In the genomic region with DNA sequence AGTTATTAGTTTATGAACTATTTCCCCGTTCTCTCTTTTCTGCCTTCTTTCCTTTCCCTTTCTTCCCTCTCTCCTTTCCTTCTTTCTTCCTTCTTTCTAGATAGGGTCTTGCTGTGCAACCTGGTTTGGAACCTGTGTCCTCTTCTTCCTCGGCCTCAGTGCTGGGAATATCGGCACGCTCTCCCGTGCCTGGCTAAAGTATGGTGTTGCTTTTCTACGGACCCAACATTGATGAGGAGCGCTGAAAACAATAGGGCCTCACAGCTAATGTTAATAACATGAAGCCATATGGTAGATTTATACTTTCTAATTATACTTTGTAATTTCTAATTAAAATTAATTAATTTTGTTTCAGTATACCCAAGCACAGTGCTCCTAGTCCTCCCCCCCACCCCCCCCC, we compare ENCODE assay signal across 13 mouse cellular contexts. TPM values are rescaled to one million over a fixed set of nuclear protein-coding genes. Genes with fewer than 3 reads are reported as not detected.
DNase-seq lines count a peak whose midpoint lies in the region; ATAC-seq and TF ChIP-seq lines count a peak whose summit lies in the region.
"Had no signal": no experiment of that assay in that cellular context is flagged by ENCODE, and none has a peak within 500 bp of the region (broad histone marks: within the 10 kb centered on the region; RNA-seq: fewer than 3 reads in every experiment).

No protein-coding gene starts in this region.

- 93% methylated on average over 7 of the region's 7 CpGs for WGBS in heart, embryonic 13.5 days
- 89% methylated on average over 7 of the region's 7 CpGs for WGBS in liver, adult 2 months
- 67% methylated on average over 7 of the region's 7 CpGs for WGBS in hindbrain, embryonic 16.5 days
- WGBS in liver, embryonic 16.5 days (ENCODE audit: insufficient replicate concordance), result 93% methylated on average over 7 of the region's 7 CpGs
- 98% methylated on average over 7 of the region's 7 CpGs for WGBS in thymus, adult 2 months

- no peaks in the 10 kb centered on the region for H3K27me3 ChIP-seq in heart, embryonic 13.5 days (replicated peaks)
- no peaks in the 10 kb centered on the region for H3K27me3 ChIP-seq in liver, adult 2 months (ENCODE audit: control insufficient read depth, insufficient read depth, low read length)
- no peaks in the 10 kb centered on the region for H3K27me3 ChIP-seq in hindbrain, embryonic 16.5 days (replicated peaks; ENCODE audit: control insufficient read depth, insufficient read depth, low read length)
- H3K27me3 ChIP-seq in liver, embryonic 16.5 days (ENCODE audit: control insufficient read depth, insufficient read depth, low read depth, low read length), result no peaks in the 10 kb centered on the region
- H3K27me3 ChIP-seq in thymus, adult 2 months (ENCODE audit: control insufficient read depth, insufficient read depth, low read length), result no peaks in the 10 kb centered on the region

- peaks cover 17% of the 10 kb centered on the region for H3K4me1 ChIP-seq in heart, embryonic 13.5 days
- H3K4me1 ChIP-seq in liver, adult 2 months (ENCODE audit: control insufficient read depth, insufficient read depth, low read length), result peaks cover 3% of the 10 kb centered on the region; the same call in 1 of the 2 replicates
- H3K4me1 ChIP-seq in hindbrain, embryonic 16.5 days (ENCODE audit: control insufficient read depth, insufficient read depth, low read depth, low read length), result peaks cover 7% of the 10 kb centered on the region
- H3K4me1 ChIP-seq in liver, embryonic 16.5 days (ENCODE audit: control insufficient read depth, low read depth, low read length), result peaks cover 24% of the 10 kb centered on the region
- peaks cover 10% of the 10 kb centered on the region for H3K4me1 ChIP-seq in thymus, adult 2 months (replicated peaks; ENCODE audit: control insufficient read depth, insufficient read depth, low read length)

- peak overlapping the region; percentile 18 for H3K4me3 ChIP-seq in heart, embryonic 13.5 days
- H3K4me3 ChIP-seq in liver, adult 2 months (ENCODE audit: insufficient read depth, low read depth, low read length), result no peak overlapping the region
- H3K4me3 ChIP-seq in hindbrain, embryonic 16.5 days (ENCODE audit: low read length), result no peak overlapping the region
- H3K4me3 ChIP-seq in liver, embryonic 16.5 days (ENCODE audit: low read depth, low read length), result peak overlapping the region; percentile 22
- no peak overlapping the region for H3K4me3 ChIP-seq in thymus, adult 2 months (ENCODE audit: control insufficient read depth, insufficient read depth, low read length)

- H3K9me3 ChIP-seq in heart, embryonic 13.5 days, result no peaks in the 10 kb centered on the region
- no peaks in the 10 kb centered on the region for H3K9me3 ChIP-seq in hindbrain, embryonic 16.5 days (ENCODE audit: control insufficient read depth, low read length)
- no peaks in the 10 kb centered on the region for H3K9me3 ChIP-seq in liver, embryonic 16.5 days (replicated peaks; ENCODE audit: control insufficient read depth, low read length)

- H3K36me3 ChIP-seq in heart, embryonic 13.5 days, result peaks cover 29% of the 10 kb centered on the region
- peaks cover 8% of the 10 kb centered on the region for H3K36me3 ChIP-seq in liver, adult 2 months (ENCODE audit: control insufficient read depth, insufficient read depth, low read length)
- H3K36me3 ChIP-seq in hindbrain, embryonic 16.5 days (ENCODE audit: control insufficient read depth, insufficient read depth, low read length), result peaks cover 10% of the 10 kb centered on the region; the same call in 1 of the 2 replicates
- peaks cover 16% of the 10 kb centered on the region for H3K36me3 ChIP-seq in liver, embryonic 16.5 days (ENCODE audit: control insufficient read depth, insufficient read depth)
- no peaks in the 10 kb centered on the region for H3K36me3 ChIP-seq in thymus, adult 2 months (ENCODE audit: control insufficient read depth, insufficient read depth, low read length)

- intact Hi-C loops in heart, postnatal 10 days (cut with DNase I), result no loop called here

- no peaks in the 10 kb centered on the region for H3K79me2 ChIP-seq in liver, adult 2 months (ENCODE audit: control insufficient read depth, insufficient read depth, low read length)

- no peak for TF ChIP-seq POLR2A in liver, adult 2 months (IDR thresholded peaks at IDR 0.05; ENCODE audit: extremely low read depth, insufficient read depth, low read length)
- TF ChIP-seq POLR2A in thymus, adult 2 months (IDR thresholded peaks at IDR 0.05; ENCODE audit: control insufficient read depth, extremely low read depth, insufficient read depth, low read length, poor library complexity), result no peak

- no peak for ATAC-seq in heart, embryonic 13.5 days (ENCODE audit: extremely low read depth, insufficient number of reproducible peaks, low FRiP score, low TSS enrichment)
- ATAC-seq in hindbrain, embryonic 16.5 days, result no peak
- ATAC-seq in liver, embryonic 16.5 days (ENCODE audit: low read depth), result no peak

- peak overlapping the region; percentile 27 for H3K4me2 ChIP-seq in heart, embryonic 13.5 days
- peak overlapping the region; percentile 18 for H3K4me2 ChIP-seq in hindbrain, embryonic 16.5 days (ENCODE audit: low read length)
- H3K4me2 ChIP-seq in liver, embryonic 16.5 days (ENCODE audit: low read depth, low read length), result peak overlapping the region; percentile 46

- H3K9ac ChIP-seq in heart, embryonic 13.5 days, result 0 out of 2 replicates have a peak overlapping the region, but pooled peaks have one; percentile 3
- H3K9ac ChIP-seq in liver, adult 2 months (ENCODE audit: low read depth, low read length), result peak overlapping the region; percentile 16; the same call in 1 of the 2 replicates
- H3K9ac ChIP-seq in hindbrain, embryonic 16.5 days (ENCODE audit: low read depth, low read length), result no peak overlapping the region
- H3K9ac ChIP-seq in liver, embryonic 16.5 days (ENCODE audit: low read depth, low read length), result no peak overlapping the region

- DNase-seq in heart, postnatal 10 days, result no peak
- DNase-seq in liver, adult 2 months (ENCODE audit: extremely low read depth, low read depth, low spot score), result no peak
- DNase-seq in liver, result no peak
- no peak for DNase-seq in right cerebral cortex, postnatal 4 days
- no peak for DNase-seq in thymus, adult 2 months
- DNase-seq: cerebellum, adult 11 months; gastrocnemius, postnatal 36 days; kidney, adult 18-20 months; thymus, postnatal 14 days had no signal

- no peak for TF ChIP-seq CTCF in liver, adult 2 months (IDR thresholded peaks at IDR 0.05; ENCODE audit: low read depth, low read length)
- no peak for TF ChIP-seq CTCF in thymus, adult 2 months (IDR thresholded peaks at IDR 0.05; ENCODE audit: borderline replicate concordance, control insufficient read depth, extremely low read depth, insufficient read depth, low read length, poor library complexity)

- no peak overlapping the region for H3K27ac ChIP-seq in heart, embryonic 13.5 days (replicated peaks)
- no peak overlapping the region for H3K27ac ChIP-seq in liver, adult 2 months (replicated peaks; ENCODE audit: insufficient read depth, low read depth, low read length)
- no peak overlapping the region for H3K27ac ChIP-seq in hindbrain, embryonic 16.5 days (ENCODE audit: low read depth, low read length)
- no peak overlapping the region for H3K27ac ChIP-seq in liver, embryonic 16.5 days (ENCODE audit: low read length)
- H3K27ac ChIP-seq in thymus, adult 2 months (ENCODE audit: control insufficient read depth, insufficient read depth, low read length), result no peak overlapping the region
- H3K27ac ChIP-seq: macrophage had no signal

RNA-seq across cellular contexts. Expression of a gene that starts 2.5 kb away (rescaled TPM):
- 49.9 and 54.1 TPM in 2 replicates for polyA plus RNA-seq in heart, embryonic 13.5 days (2015; fragmentation: Nextera tagmentation; extraction: Ambion mirVana)
- 10 to 100 TPM; 89.0 to 90.0 TPM for total RNA-seq in heart, postnatal 10 days (2021)
- 18.6 and 24.3 TPM in 2 replicates for total RNA-seq in liver, adult 2 months (2014; rRNA removed)
- polyA plus RNA-seq in liver, adult 2 months (2012; rRNA removed), result 13.4 and 15.0 TPM in 2 replicates
- 78.8 and 85.8 TPM in 2 replicates for polyA plus RNA-seq in hindbrain, embryonic 16.5 days (2015; fragmentation: Nextera tagmentation; extraction: Ambion mirVana)
- polyA plus RNA-seq in liver, embryonic 16.5 days (2015; fragmentation: Nextera tagmentation; extraction: Ambion mirVana), result 42.6 and 44.4 TPM in 2 replicates
- polyA plus RNA-seq in thymus, adult 2 months (2012; rRNA removed), result 10.4 and 13.5 TPM in 2 replicates

Comparison
In these comparisons a context has a peak if more than half of its experiments do, and no peak if none do; other contexts are left out.
1. H3K4me3 ChIP-seq: peak in heart, embryonic 13.5 days (single experiment) and liver, embryonic 16.5 days (single experiment); none in liver, adult 2 months (single experiment), hindbrain, embryonic 16.5 days (single experiment) and thymus, adult 2 months (single experiment).
2. H3K9ac ChIP-seq: peak in heart, embryonic 13.5 days (single experiment) and liver, adult 2 months (single experiment); none in hindbrain, embryonic 16.5 days (single experiment) and liver, embryonic 16.5 days (single experiment).
3. Peak in every context shown above with its lines, with median percentiles within 50 percentile points of each other: H3K4me2 ChIP-seq.